Mouse (Mus musculus) forelimb bud, embryonic 11.5 days (tissue): Measurements from ENCODE around the gene Foxe1.
A peak's percentile ranks its signal among the peaks of the same experiment; 100 is the strongest.

Experiments used
- DNase-seq: peaks from one replicate; pipeline ENCODE4 v3.0.0-alpha.2; 2012; ENCODE audit warnings: low read depth, low spot score

The Foxe1 gene

GRCm38 (mm10) chr4:46343596-46344260 lies at the start of gene Foxe1:
Foxe1 (plus strand) TSS chr4:46343609.
- no peak for DNase-seq

DNA sequence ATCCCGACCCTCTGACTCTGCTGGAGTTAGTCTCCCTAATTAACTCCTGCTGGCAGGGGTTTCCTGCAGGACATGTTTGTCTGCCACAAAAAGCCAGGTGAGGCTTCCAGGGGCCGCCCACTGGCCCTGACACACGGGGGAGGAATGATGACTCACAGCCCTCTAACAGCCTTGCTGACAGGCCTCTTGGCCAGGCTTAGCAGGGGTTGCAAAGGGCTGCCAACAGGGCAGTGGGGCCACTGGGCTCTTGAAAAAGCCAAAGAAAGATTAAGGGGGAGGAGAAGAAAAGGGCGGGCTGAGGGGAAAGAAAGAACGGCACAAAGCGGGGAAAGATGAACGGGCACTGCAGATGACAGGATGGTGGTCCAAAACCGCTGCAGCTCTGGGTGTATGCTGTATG lies 39.3 kb upstream of the Foxe1 start:
- no peak for DNase-seq

DNA sequence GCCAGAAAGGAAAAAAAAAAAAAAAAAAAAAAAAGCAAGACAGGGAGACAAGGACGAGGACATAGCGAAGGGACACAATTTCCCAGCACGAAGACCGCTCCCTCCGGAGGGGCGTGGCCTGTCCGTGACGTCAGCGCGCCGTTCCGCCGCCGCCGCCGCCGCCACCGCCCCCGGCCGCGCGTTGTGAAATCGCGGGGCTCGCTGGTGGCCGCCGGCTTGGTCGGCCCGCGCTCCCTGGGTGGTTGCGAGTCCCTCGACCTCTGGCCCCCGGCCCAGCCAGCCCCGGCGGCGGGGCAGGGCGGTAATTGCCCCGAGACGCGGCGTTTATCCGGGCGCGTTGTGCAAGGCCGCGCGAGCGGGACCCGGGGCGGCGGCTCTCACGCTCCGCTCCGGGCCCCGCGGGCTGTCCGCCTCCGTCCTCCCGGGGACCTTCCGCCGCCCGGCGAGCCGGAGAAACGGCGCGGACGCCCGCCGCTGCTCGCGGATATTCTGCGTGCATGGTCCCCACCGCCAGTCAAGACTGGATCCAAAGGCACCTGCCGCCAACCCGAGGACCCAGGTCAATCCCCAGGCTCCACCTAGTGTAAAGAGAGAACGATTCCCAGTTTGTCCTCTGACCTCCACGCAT lies 38.5 kb upstream of the Foxe1 start:
- DNase-seq = peak; percentile 19

DNA sequence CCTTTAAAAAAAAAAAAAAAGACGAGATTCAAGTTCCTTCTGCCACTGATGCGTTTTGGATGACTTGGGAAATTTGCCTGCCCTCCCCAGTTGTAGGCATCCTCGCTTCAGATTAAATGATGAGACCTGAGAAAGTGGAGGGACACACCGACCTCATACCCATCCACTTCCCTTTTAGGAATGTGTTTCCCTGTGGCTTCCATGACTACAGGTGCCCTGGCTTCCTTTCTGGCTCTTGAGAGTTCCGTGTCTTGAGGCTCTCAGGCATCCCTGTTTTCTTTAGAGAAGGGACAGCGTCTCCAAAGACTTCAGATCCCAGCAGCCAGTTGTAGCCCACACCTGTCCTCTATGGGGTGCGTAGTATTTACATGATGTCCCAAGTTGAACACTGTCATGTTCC lies 38.0 kb upstream of the Foxe1 start:
- no peak for DNase-seq

GRCm38 (mm10) chr4:46307341-46307740 lies 36.1 kb upstream of the Foxe1 start:
- no peak for DNase-seq

DNA sequence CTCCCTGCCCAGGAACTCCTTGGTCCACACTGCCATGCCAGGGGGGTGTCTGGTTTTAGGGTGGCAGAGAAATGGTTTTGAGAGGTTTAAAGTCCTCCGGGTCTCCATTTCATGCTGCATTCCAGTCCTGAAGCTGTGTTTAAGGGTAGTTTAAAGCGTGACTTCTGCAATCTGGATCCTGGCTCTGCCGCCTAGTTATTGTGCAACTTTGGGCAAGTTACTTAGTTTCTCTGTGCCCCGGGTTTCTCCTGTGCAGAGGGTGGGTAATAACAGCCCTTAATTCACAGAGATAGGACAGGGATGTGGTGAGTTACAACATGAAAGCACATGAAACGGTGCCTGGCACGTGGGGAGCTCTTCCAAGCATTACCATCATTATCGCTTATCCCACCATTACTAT lies 35.5 kb upstream of the Foxe1 start:
- DNase-seq = no peak

- DNase-seq = no peak
Measured at GRCm38 (mm10) chr4:46311631-46312030, 31.8 kb upstream of the Foxe1 start.

- no peak for DNase-seq
Measured at GRCm38 (mm10) chr4:46321730-46322389, 21.5 kb upstream of the Foxe1 start.

DNA sequence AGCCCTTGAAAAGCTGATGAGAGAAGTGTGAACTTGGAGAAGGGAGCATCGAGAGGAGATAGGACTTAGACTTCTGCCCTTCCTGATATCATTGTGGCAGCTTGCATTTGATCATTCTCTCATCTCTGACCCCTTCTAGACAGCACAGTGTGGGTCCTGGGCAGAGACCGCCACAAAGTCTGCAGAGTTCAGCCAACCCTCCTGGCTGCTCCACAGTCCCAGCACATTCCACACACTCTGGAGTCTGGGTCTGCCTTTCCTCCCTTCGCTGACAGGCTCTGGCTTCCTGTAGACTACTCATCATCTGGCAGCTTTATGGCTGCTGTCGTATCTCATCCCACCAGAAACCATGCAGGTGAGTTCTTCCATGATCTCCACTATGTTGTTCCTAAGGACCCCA lies 20.7 kb upstream of the Foxe1 start:
- no peak for DNase-seq

DNA sequence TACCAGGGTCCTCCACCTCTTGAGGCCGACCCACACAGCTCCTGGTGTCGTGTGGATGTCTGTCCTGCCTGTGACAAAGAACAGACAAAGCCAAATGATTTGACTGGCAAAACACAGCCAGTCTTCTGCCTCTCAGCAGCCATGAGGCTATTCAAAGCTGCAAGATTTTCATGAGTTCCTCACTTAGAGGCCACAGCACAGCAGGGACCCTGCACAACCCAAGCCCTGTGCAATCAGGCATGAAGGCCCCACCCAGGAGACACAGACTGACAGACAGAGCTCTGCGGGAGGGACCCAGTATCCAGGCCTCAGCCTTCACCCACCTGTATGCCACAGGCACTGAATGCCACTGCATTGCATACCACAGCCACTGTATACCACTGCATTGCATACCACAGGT lies 14.5 kb upstream of the Foxe1 start:
- DNase-seq = no peak

GRCm38 (mm10) chr4:46335846-46336245 lies 7.6 kb upstream of the Foxe1 start:
- DNase-seq = no peak

GRCm38 (mm10) chr4:46337990-46338389 lies 5.4 kb upstream of the Foxe1 start:
- no peak for DNase-seq

GRCm38 (mm10) chr4:46339026-46339425 lies 4.4 kb upstream of the Foxe1 start:
- DNase-seq = no peak

DNA sequence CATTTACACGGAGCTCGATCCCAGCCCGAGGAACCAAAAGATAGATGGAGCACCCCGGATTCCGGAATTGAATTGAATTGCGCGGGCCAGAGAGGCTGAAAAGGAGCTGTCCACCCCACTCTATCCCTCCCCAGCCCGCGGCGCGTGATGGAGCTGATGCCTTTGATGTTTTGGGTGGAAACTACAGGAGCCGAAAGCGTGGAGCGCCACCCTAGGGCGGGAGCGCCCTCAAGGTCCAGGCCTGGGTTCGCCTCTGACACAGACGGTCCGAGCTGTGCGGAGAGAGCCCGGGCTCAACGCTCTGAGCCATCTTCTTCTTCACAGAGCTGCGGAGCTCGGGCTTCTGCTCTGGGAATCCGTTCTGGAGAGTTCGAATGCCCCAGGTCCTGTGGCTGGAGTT lies 3.8 kb upstream of the Foxe1 start:
- no peak for DNase-seq

DNA sequence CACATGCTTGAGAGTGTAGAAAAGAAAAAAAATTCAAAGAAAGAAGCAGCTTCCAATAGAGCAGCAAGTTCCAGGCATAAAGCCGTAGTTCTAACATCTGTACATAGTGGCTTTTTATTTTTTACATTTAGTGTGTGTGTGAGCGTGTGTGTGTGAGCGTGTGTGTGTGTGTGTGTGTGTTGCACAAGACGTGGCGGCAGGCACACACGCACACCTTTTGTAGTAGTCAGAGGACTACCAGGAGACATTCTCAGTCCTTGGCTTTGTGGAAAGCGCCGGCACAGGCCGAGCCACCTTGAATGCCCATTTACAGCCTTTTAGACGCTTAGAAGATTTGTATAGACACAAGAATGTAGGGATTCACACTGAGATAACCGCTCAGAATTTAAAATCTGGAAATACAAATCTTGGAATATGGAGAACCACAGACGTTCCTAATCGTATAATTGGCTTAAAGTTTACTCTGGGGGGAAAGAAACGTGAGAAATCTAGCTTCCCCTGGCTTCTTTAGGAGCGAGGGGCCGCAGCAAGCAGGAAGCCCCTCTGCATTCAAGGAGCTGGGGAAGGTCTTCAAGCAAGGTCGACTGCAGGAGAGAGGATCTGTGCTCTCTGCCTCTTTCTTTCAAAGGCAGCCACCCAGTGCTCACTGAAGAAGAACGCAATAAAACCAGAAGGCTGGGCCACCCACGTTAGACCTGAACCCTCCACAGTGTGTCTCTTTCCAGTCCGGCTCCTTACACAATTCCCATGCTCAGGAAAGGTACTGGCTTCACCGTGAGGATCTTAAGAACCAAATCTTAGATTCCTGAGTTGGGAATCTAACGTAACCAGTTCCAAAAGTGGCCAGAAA lies 1.4 kb upstream of the Foxe1 start:
- no peak for DNase-seq

GRCm38 (mm10) chr4:46342711-46343286 lies 610 bp upstream of the Foxe1 start:
- no peak for DNase-seq

DNA sequence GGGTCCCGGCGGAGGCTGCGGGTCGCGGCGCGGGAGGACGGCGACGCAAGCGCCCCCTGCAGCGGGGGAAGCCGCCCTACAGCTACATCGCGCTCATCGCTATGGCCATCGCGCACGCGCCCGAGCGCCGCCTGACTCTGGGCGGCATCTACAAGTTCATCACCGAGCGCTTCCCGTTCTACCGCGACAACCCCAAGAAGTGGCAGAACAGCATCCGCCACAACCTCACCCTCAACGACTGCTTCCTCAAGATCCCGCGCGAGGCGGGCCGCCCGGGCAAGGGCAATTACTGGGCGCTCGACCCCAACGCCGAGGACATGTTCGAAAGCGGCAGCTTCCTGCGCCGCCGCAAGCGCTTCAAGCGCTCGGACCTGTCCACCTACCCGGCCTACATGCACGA lies 879 bp downstream of the Foxe1 start:
- DNase-seq = no peak

DNA sequence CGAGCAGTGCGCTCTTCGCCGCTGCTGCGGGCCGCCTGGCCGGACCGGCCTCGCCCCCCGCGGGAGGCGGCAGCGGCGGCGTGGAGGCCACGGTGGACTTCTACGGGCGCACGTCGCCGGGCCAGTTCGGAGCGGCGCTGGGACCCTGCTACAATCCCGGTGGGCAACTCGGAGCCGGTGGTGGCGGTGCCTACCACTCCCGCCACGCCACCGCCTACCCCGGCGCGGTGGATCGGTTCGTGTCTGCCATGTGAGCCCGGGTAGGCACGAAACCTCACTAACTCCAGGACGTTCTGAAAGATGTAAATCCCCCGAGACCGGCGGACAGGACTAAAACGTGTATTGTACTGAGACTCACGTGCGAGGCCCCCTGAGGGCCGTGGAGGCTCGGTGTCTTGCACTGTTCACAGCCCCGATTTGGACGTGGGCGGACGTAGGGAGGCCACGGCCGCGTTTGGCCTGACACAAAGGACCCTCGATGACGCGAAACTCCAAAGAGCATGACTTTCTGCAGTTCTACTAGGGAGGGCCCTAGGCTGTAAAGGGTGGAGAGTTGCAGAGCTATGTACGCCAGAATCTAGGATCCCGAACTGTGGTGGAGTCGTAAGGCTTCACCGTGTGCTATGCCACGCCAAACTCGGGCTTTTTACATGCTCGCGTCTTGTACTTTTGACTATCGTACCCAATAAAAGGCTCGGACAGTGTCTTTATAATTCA lies 1.8 kb downstream of the Foxe1 start:
- no peak for DNase-seq

DNA sequence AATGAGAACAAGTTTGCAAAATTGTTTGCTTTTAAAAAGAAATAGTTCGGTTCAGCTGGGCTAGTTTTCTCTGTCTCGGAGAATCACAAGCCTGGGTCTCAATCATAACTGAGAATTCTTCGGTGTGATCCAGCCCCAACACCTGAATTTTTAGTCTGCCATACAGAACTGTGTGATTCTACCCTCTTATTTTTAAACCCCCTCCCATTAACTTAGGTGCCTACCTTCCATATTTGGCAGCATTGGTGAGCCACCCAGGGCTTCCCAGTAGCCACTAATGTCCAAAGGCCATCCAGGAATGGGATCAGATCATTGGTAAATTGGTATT lies 2.3 kb downstream of the Foxe1 start:
- DNase-seq = no peak

DNA sequence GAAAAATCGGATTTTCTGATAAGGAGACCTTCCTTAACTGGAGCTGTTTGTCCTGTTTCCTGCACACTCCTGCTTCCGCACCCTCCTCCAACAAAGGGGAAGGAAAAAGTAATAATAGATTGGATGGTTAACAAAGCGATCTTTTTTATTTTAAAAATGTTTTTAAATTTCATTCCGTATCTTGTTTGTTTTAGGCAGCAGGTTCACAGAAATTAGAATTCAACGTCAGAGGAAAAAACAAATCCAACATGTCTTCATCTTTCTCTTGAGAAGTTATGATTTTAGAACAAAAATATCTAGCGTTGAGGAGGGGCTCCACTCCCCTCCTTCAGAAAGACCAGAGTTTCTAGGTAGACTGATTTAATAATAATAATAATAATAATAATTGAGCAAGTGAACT lies 2.8 kb downstream of the Foxe1 start:
- DNase-seq = no peak

- no peak for DNase-seq
Measured at GRCm38 (mm10) chr4:46347141-46347540, 3.7 kb downstream of the Foxe1 start.
